Mouse (Mus musculus) spleen, adult 2 months (tissue): ENCODE results near the gene Vmn1r4.

Experiments
- CTCF ChIP-seq: fragments of 200-500 bp; IDR thresholded peaks from 2 replicates; pipeline ENCODE4 v1.5.1; 2011; ENCODE audit warnings: mild to moderate bottlenecking, inconsistent platforms; ENCODE audit not compliant: insufficient read depth, insufficient read length, insufficient replicate concordance; ENCODE audit errors: extremely low read depth
- POLR2A ChIP-seq: fragments of 200-500 bp; IDR thresholded peaks from 2 replicates; pipeline ENCODE4 v1.6.1; 2011; ENCODE audit warnings: low read depth, low read length, inconsistent platforms

- TF ChIP-seq CTCF (no peak), POLR2A (no peak)
These were observed 33.1 kb upstream of the Vmn1r4 start for GRCm38 (mm10) chr6:56890762-56891161.
